Mouse (Mus musculus): ENCODE results near the gene Iffo2.

The Iffo2 gene

GRCm38 (mm10) chr4:139582903-139583302 is 52.6 kb downstream of the Iffo2 start:
- DNase-seq, result no peak

- no peak for DNase-seq
Observed at GRCm38 (mm10) chr4:139583629-139584245, 53.4 kb downstream of the Iffo2 start.

- DNase-seq, result no peak
Observed at GRCm38 (mm10) chr4:139584704-139585103, 54.4 kb downstream of the Iffo2 start.

- no peak for DNase-seq
Observed at GRCm38 (mm10) chr4:139585713-139586112, 55.4 kb downstream of the Iffo2 start.

- DNase-seq, result peak; percentile 51
Observed at GRCm38 (mm10) chr4:139587370-139587769, 57.0 kb downstream of the Iffo2 start.

- no peak for DNase-seq
Observed at GRCm38 (mm10) chr4:139587773-139588172, 57.4 kb downstream of the Iffo2 start.

GRCm38 (mm10) chr4:139589351-139590027 is 59.1 kb downstream of the Iffo2 start:
- no peak for DNase-seq

- no peak for DNase-seq
Observed at GRCm38 (mm10) chr4:139590446-139590845, 60.1 kb downstream of the Iffo2 start.

GRCm38 (mm10) chr4:139592895-139593294 is 62.5 kb downstream of the Iffo2 start:
- DNase-seq, result no peak

- DNase-seq, result no peak
Observed at GRCm38 (mm10) chr4:139593383-139593782, 63.0 kb downstream of the Iffo2 start.

GRCm38 (mm10) chr4:139594062-139594461 is 63.7 kb downstream of the Iffo2 start:
- DNase-seq, result no peak

- no peak for DNase-seq
Observed at GRCm38 (mm10) chr4:139596715-139597114, 66.4 kb downstream of the Iffo2 start.

- no peak for DNase-seq
Observed at GRCm38 (mm10) chr4:139597286-139598284, 67.2 kb downstream of the Iffo2 start.

- no peak for DNase-seq
Observed at GRCm38 (mm10) chr4:139598356-139598755, 68.0 kb downstream of the Iffo2 start.

GRCm38 (mm10) chr4:139598950-139599518 is 68.7 kb downstream of the Iffo2 start:
- peak; percentile 90 for DNase-seq

GRCm38 (mm10) chr4:139601519-139602356 is 71.4 kb downstream of the Iffo2 start:
- no peak for DNase-seq

GRCm38 (mm10) chr4:139602357-139603244 is 72.3 kb downstream of the Iffo2 start, which contains the start of gene Gm21969:
TSS of gene Gm21969 (plus strand) at chr4:139603186.
- DNase-seq, result no peak

- no peak for DNase-seq
Observed at GRCm38 (mm10) chr4:139605216-139605615, 74.9 kb downstream of the Iffo2 start.

GRCm38 (mm10) chr4:139606732-139607131 is 76.4 kb downstream of the Iffo2 start:
- no peak for DNase-seq

- DNase-seq, result no peak
Observed at GRCm38 (mm10) chr4:139608975-139609374, 78.6 kb downstream of the Iffo2 start.

GRCm38 (mm10) chr4:139610954-139611353 is 80.6 kb downstream of the Iffo2 start:
- DNase-seq, result no peak

All from kidney, adult 11 months (tissue).